Mouse (Mus musculus): ENCODE data around the gene Gpc5.

The Gpc5 gene

DNA sequence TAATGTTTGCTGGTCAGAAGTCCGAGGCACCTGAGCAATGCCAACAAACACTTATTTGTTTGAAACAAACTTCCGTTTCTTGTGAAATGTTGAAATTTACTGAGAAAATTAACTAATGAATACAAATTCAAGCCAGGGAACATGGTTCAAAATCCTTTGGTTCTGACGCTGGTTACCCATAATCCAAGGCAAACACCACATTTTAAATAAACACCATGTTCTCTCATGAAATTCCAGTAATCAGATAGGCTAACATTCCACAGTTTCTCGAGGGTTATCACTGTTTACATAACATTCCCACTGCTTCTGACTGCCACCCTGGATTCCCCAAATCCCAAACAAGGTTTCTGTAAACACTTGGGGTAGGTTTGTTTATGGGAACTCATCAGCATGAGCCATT lies 1356.2 kb downstream of the Gpc5 start:
- DNase-seq, result no peak

DNA sequence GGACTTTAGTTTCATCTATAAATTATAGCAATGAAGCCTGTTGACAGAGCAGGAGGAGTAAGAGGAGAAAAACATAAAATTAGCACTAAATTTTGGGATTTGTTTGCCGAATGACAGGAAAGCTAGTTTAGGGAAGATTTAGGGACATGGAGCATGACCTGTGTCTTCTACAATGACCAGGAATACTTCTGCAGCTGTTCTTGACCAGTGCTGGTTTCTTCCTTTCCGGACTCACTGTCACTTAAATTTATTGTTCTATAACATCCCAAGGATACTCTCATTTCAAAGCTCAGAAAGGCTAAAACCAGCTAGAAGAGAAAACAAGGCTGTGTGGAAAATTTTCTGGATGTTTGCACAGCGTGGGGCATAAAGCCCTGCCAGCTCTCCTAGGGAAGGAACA lies 1361.3 kb downstream of the Gpc5 start:
- no peak for DNase-seq

DNA sequence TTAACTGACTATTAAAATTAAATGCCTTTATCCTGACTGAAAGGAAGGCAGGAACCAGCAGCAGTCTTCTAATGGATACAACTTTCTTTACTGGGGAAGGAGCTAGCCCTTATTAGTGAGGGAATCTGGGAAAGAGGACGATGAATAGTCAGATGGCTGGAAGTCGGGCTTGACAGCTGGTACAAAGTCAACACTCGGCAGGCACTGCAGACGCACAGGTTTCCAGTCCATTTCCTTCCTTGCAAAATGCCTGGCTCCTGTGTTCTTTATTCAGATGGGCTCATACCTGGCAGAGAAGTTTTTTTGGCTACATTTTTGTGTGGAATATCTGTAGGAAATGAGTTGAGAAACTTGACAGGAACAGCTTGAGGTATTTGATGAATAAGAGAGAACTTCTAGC lies 1364.2 kb downstream of the Gpc5 start:
- no peak for DNase-seq

DNA sequence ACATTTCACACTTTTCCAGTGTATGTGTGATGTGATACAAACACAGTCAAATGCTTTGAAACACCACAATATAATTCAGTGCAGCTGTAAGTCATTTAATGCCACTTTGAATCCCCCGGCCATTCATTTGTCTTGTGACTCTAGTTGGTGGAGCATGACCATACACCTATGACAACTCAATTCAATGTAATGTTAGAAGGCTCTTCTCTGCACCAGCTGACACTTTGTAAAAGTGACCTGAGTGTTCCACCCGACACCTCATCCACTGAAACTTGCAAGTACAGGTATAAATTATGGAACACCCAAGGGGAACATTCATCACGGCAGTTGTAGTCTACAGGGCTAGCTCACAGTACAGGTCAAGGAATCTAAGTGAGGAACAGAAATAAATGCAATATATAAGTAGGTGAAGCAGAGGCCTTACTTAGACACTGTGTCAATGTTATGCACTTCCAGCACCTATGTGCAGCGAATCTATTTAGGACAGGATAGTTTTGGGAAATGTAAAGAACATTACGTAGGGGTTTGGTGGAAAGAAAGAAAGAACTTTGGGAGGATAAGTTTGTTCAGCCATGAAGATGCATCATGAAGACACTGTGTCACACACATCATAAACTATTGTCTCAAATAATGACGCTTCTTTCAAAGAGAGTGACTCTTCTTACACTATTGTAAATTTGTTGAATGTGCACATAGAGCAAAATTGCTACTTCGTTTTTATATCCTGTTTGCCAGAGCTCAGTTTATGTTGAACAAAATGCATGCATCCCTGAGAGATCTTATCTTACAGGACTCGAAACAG lies 1381.6 kb downstream of the Gpc5 start:
- no peak for DNase-seq

DNA sequence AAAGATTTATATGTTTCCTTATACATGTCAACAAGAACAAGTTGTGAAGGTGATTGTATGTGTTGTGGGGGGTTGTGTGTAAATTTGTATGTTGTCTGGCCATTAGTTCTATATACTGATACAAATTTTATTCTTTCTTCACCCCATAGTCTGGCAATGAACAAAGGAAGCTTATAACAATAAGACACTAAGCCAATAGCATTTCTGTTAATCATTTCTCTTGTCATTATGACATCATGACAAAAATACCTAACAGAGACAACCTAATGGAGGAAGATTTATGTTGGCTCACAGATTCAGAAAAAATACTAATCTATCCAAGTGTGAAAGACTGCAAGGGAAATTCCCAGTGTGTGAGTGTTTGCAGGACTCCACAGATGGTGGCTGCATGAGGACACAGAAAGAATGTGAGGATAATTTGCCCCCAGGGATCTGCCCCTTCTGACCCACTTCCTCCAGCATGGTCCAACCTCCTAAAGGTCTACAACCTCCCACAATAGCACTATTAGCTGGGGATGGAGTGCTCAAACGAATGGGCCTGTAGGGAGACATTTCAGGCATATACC lies 1402.4 kb downstream of the Gpc5 start:
- no peak for DNase-seq

DNA sequence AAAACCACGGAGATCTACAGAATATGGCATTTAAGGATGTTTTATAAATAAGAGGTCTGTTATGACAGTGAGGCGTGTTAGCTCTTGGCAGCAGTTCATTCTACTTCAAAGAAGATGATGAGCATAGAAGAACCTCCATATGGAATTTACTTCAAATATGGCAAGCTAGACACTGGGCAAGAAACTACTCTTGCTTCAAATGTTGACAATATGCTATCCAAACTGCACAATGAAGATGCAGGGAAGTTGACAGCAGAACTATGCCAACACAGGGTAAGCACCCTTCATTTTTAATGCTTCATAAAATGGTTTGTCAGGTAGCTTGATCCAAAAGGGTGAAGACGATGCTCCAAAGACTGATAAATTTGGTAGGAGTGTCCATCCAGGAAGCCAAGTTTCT lies 1446.2 kb downstream of the Gpc5 start:
- DNase-seq, result no peak

DNA sequence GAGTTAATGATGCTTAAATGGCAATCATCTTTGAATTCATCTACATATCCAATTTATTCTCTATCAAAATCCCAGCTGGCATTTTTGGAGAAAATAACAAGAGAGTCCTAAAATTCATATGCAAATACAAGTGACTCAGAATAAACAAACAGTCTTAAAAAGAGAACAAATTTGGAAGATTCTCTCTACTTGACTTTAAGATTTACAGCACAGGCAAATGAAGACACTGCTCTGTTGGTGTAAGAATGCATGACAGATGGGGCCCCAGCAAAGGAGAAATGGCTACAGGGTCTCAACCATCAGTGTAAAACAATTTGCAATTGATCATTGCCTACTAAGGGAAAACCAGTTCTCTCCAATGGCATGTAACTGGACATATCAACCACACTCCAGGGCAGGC lies 1451.7 kb downstream of the Gpc5 start:
- DNase-seq, result no peak

DNA sequence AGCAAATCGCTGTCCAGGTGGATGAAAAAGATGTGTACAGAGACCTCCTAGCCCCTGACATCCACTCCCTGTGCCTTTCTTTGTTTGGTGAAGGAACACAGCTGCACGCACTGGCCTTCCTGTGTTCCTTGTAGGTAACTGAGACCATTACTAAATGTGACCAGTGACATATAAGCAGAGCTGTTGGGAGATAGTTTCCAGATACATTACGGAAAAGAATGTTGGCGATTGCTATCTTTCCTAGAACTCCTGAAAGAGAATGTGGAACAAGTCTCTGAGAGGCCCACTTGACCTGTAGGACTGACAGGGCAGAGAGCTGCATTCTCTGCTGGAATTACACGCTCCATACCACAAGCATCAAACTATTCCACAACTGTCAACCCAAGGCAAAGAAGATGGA lies 1459.4 kb downstream of the Gpc5 start:
- DNase-seq, result no peak

DNA sequence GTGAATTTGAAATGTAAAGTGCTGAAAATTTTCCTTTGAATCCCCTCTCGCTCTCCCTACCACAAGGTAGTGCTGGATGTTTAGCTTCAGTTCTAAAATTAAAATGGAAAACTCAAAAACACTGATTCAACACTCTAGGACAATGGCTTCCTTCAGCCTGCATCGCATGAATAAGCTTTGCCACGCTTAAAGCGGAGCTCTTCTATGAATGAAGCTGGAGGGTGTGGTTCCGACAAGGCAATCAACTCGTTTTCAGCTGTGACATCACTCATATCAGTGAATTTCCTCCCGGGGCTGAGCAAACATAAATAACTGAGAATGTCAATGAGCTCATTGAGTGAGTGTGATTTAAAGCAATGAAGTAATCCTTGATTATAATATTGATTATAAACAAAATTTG lies 1461.3 kb downstream of the Gpc5 start:
- no peak for DNase-seq

DNA sequence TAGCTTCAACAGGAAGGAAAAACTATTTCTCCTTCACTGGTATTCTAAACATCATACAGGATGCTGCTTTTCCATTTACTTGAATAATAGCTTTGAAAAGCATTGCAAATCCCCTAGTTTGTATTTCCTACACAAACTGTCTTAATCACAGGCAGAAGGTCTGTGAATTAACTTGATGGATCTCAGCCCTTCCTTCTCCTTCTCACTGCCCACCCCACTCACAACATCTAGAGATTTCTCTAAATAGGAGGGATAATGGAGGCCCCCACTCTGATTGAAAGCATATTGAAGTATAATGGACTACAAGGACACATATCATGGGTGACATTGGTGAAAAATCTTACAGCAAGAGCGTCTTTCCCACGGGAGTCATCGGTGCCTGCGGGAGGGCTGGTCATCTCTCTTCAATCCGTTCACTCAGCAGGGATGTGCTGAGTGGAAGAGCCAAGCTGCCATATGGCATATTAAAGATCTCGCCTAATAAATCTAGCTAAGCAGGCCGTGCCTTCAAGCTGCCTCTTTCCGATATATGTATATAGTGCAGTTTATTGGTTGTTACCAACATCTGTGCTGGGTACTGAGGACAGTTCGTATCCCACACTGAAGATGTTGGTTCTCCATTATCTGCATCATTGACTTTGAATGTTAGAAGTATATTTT lies 1466.3 kb downstream of the Gpc5 start:
- DNase-seq, result no peak

DNA sequence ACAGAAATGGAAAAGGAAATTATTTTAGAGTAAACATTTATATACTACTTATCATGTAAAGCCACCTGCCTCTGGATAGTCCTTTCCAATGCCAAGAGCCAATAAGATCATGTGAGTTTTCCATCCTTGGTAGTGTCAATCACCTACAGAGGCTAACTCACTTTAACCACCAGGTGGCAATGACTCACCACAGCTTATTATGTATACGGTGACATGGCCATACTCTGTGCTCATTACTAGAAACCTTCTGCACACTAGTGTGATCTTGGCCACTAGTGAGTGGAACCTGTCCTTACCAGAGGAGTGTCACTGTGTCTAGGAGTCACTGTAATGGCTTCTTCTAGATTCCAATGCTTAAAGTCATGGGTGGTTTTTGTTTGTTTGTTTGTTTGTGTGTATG lies 1468.0 kb downstream of the Gpc5 start:
- DNase-seq, result peak; percentile 2

All from kidney, adult 11 months (tissue).